Mouse (Mus musculus): ENCODE results near the gene Gm9945. TPM values are rescaled to one million over a fixed set of nuclear protein-coding genes. Genes with fewer than 3 reads are reported as not detected.

Gene Gm9945
- total RNA-seq, 2 experiments from 2014 or later: 1.8 to 2.2 TPM

DNA sequence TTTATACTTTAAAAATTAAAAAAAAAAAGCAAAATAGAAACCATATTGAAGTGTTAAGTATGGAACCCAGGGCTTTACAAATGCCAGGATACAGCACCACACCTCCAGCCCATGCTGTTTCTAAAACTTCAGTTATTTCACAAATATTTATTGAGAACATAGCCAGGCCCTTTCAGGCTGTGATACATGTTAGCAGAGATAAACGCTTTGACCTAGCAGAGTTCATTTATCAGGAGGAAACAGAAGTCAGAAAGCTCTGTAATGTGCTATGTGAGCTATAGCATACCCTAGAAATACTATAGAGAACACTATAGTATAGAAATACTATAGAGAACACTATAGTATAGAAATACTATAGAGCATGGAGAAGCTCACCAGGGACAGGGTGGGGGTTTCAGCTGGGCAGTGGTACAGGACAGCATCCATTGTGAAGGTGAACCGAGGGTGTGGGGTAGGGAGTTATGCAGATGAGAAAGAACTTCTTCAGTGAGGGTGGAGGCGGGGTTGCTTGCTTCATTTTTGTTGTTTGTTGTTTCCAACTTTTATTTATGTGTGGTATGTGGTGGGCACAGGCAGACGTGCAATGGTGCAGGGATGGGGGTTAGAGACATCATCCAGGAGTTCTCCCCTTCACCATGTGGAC is 1.2 kb downstream of the Gm9945 start:
- H3K27ac ChIP-seq: no peak overlapping the region
- no peak for DNase-seq (ENCODE audit: extremely low spot score in 1 of 2, low spot score in 2 of 2)
- 0 out of 2 replicates have a peak overlapping the region, but pooled peaks have one; percentile 19 for H3K4me3 ChIP-seq
- no peak for TF ChIP-seq CTCF (IDR thresholded peaks at IDR 0.05)
- intact Hi-C loops (cut with DNase I): no loop called here

- Histone ChIP-seq H3K4me3 (no peak overlapping the region), H3K27ac (no peak overlapping the region)
- TF ChIP-seq CTCF (IDR thresholded peaks at IDR 0.05): no peak
- no peak for DNase-seq (ENCODE audit: extremely low spot score in 1 of 2, low spot score in 2 of 2)
- intact Hi-C loops (cut with DNase I): no loop called here
Observed at GRCm38 (mm10) chr11:53483159-53483891, 3.4 kb downstream of the Gm9945 start.

DNA sequence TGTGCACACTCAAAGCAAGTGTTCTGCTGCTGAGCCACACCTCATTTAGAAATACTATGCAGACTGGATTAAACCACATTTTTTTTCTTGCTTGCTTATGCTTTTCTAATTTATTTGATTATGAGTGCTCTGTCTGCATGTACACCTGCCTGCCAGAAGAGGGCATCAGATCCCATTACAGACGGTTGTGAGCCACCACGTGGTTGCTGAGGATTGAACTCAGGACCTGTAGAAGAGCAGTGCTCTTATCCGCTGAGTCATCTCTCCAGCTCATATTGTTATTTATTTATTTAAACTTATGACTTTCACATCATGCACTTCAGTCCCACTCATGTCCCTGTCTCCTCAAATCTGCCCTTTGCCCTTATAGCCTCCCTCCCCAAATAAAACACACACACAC is 5.8 kb downstream of the Gm9945 start:
- intact Hi-C loops (cut with DNase I): no loop called here
- Histone ChIP-seq H3K4me3 (no peak overlapping the region), H3K27ac (no peak overlapping the region)
- no peak for DNase-seq (ENCODE audit: extremely low spot score in 1 of 2, low spot score in 2 of 2)
- peak; percentile 64 for TF ChIP-seq CTCF (IDR thresholded peaks at IDR 0.05)

DNA sequence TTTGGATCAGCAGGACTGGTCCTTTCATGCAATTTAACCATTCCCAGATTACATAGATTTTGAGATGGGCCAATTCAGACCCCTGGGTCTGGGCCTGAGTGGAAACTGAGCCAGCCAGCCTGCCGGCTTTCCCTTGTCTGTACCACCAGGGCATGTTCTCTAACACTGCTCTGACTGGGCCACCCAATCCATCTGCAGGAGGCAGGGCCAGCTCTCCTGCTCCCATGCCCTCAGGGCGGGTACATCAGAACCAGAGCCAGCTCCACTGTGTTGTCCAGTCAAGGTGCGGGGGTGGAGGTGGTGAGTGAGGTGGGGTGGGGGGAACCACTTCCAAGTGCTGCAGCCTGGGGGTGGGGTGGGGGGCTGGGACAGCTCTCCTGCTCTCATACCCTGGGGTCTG is 6.4 kb downstream of the Gm9945 start:
- DNase-seq (ENCODE audit: extremely low spot score in 1 of 2, low spot score in 2 of 2): no peak
- Histone ChIP-seq H3K27ac (no peak overlapping the region), H3K4me3 (no peak overlapping the region)
- intact Hi-C loops (cut with DNase I): no loop called here
- no peak for TF ChIP-seq CTCF (IDR thresholded peaks at IDR 0.05)

- peak overlapping the region; percentile 42 for H3K4me3 ChIP-seq
- no peak for TF ChIP-seq CTCF (IDR thresholded peaks at IDR 0.05)
- peak overlapping the region; percentile 73 for H3K27ac ChIP-seq
- peak; percentile 34 to 35 for DNase-seq (ENCODE audit: extremely low spot score in 1 of 2, low spot score in 2 of 2)
- intact Hi-C loops (cut with DNase I): no loop called here
Observed at GRCm38 (mm10) chr11:53486822-53487594, 7.0 kb downstream of the Gm9945 start.

GRCm38 (mm10) chr11:53489007-53489406 is 9.0 kb downstream of the Gm9945 start:
- DNase-seq (ENCODE audit: extremely low spot score in 1 of 2, low spot score in 2 of 2): no peak
- TF ChIP-seq CTCF (IDR thresholded peaks at IDR 0.05): no peak; the same call in none of the 2 replicates
- no peak overlapping the region for H3K4me3 ChIP-seq
- H3K27ac ChIP-seq: no peak overlapping the region
- intact Hi-C loops (cut with DNase I): no loop called here

GRCm38 (mm10) chr11:53489421-53489820 is 9.5 kb downstream of the Gm9945 start:
- no peak for TF ChIP-seq CTCF (IDR thresholded peaks at IDR 0.05)
- no peak for DNase-seq (ENCODE audit: extremely low spot score in 1 of 2, low spot score in 2 of 2)
- intact Hi-C loops (cut with DNase I): no loop called here
- no peak overlapping the region for H3K27ac ChIP-seq
- H3K4me3 ChIP-seq: no peak overlapping the region

DNA sequence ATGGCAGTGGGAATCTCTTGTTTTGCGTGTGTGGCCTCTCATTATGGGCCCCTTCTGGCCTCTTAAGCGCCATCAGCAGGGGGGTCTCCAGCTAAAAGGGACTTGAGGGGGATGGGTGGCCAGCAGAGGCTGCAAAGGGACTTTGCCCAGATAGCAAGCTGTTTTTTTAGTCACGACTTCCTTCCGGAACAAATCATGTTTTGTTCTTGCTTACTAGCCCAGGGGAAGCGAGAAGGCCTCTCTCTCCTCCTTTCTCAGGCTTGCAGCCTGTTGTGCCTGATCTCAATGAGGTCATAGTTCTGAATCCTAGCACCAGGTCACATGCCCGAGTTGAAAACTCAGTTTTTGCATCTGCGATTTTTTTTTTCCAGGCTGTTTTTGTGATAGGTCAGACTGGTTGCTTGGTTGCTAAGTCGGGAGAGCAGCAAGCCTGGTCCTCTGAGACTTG is 12.0 kb downstream of the Gm9945 start:
- no peak for TF ChIP-seq CTCF (IDR thresholded peaks at IDR 0.05)
- intact Hi-C loops (cut with DNase I): no loop called here
- Histone ChIP-seq H3K4me3 (no peak overlapping the region), H3K27ac (peak overlapping the region; percentile 64; the same call in 1 of the 2 replicates)
- no peak for DNase-seq (ENCODE audit: extremely low spot score in 1 of 2, low spot score in 2 of 2)

DNA sequence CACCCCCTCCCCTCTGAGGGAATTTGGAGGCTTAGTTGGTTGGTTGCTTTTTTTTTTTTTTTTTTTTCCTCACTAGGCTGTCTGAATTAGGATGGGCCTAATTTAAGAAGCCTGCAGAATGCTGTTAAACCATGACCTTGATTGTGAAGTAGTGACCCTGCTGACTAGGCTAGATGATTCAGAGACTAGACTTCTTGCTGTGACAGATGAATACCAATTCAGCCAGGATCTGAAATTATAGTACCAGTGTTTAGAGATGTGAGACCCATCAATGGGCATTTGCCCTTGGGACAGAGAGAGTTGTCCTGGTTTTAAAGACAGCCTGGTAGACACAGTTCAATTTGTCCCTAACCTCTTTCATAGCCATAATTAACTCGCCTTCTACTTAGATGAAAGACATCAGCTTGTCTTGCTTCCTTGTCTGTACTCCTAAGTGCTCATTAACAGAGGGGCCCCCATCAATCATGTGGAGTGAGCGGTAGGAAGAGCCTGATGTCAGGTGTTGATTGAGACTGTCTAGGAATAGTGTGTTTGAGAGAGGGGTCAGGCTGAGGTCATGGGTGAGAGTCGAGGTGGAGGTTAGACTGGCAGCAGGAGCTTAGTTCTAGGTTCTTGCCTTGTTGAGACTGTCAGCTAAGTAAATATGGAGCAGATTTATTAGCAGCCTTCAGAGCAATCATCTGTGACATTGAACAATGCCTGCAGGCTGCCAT is 13.4 kb downstream of the Gm9945 start:
- no peak for TF ChIP-seq CTCF (IDR thresholded peaks at IDR 0.05)
- intact Hi-C loops (cut with DNase I): no loop called here
- no peak for DNase-seq (ENCODE audit: extremely low spot score in 1 of 2, low spot score in 2 of 2)
- H3K27ac ChIP-seq: no peak overlapping the region
- H3K4me3 ChIP-seq: no peak overlapping the region

DNA sequence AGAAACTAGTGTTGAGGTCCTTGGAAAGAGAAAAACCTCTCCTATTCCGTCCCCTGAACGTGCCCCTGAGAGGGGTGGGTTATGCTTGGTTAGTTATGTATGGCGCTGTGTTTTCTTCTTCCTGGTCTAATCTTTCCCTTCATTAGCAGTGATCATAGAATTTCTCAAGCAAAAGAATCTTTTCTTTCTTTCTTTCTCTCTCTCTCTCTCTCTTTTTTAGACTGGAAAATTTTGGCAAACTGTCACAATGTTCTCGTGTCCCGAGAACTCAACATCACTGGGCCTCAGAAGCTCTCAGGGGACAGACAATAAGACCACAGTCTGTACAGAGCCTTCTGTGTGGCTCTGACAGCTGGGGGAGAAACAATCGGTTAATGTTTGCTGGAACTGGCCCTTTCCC is 15.5 kb downstream of the Gm9945 start:
- intact Hi-C loops (cut with DNase I): no loop called here
- TF ChIP-seq CTCF (IDR thresholded peaks at IDR 0.05): no peak
- Histone ChIP-seq H3K4me3 (no peak overlapping the region), H3K27ac (peak overlapping the region; percentile 50)
- no peak for DNase-seq (ENCODE audit: extremely low spot score in 1 of 2, low spot score in 2 of 2)

DNA sequence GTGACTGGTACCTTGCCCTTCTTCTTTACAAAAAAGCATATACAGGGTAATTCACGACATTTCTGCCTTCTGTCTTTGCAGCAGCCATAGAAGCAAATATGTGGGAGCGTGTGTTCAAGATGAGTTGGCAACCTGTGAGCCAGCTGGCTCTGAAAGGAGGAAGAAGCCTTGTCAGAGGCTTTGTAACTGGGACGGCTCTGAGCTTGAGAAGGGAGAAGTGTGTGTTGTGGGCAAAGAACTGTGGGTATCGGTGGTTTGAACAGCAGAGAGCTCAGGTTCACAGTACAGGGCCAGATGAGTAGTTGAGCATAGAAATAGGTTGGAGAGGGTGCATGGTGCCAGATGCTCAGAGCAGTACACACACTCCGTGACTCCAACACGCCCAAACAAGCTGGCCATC is 17.0 kb downstream of the Gm9945 start:
- peak; percentile 48 to 51 for DNase-seq (ENCODE audit: extremely low spot score in 1 of 2, low spot score in 2 of 2)
- Histone ChIP-seq H3K4me3 (no peak overlapping the region), H3K27ac (peak overlapping the region; percentile 50)
- intact Hi-C loops (cut with DNase I): loop anchor here (2.0 kb wide), 2 partner anchors 24 to 26 kb away; partner anchors contain the start of gene Gm9837
- TF ChIP-seq CTCF (IDR thresholded peaks at IDR 0.05): no peak

Measured in left cerebral cortex, adult 2 months (tissue).